Mouse (Mus musculus) midbrain, embryonic 16.5 days (tissue): Measurements from ENCODE around the gene Brd2. TPM values are rescaled to one million over a fixed set of nuclear protein-coding genes. Genes with fewer than 3 reads are reported as not detected.

Source experiments
- ATAC-seq: fragments of 200-750 bp; cut with Nextera tagmentation; 2 replicates; pipeline ENCODE4 v1.8.0; 2017; ENCODE audit warnings: moderate TSS enrichment
- H3K27ac ChIP-seq: fragments of 300-500 bp; sonication (generic); 2 replicates; pipeline ENCODE4 v1.5.1; 2014; ENCODE audit warnings: mild to moderate bottlenecking, low read length, mixed read lengths
- H3K27me3 ChIP-seq: fragments of 300-500 bp; sonication (generic); 2 replicates; pipeline ENCODE4 v1.6.1; 2014; ENCODE audit warnings: low read depth, low read length, mixed read lengths; ENCODE audit not compliant: control insufficient read depth, insufficient read depth
- H3K36me3 ChIP-seq: fragments of 300-500 bp; sonication (generic); 2 replicates; pipeline ENCODE4 v1.6.1; 2014; ENCODE audit warnings: mild to moderate bottlenecking, low read length, moderate library complexity, mixed read lengths; ENCODE audit not compliant: control insufficient read depth, insufficient read depth
- H3K4me1 ChIP-seq: fragments of 300-500 bp; sonication (generic); 2 replicates; pipeline ENCODE4 v1.6.1; 2014; ENCODE audit warnings: mild to moderate bottlenecking, low read length, mixed read lengths; ENCODE audit not compliant: control insufficient read depth, insufficient read depth
- H3K4me2 ChIP-seq: fragments of 300-500 bp; sonication (generic); 2 replicates; pipeline ENCODE4 v1.6.1; 2014; ENCODE audit warnings: mild to moderate bottlenecking, low read length, mixed read lengths
- H3K4me3 ChIP-seq: fragments of 300-500 bp; sonication (generic); 2 replicates; pipeline ENCODE4 v1.5.1; 2014; ENCODE audit warnings: low read depth, mild to moderate bottlenecking, low read length, moderate library complexity, mixed read lengths
- H3K9ac ChIP-seq: fragments of 300-500 bp; sonication (generic); 2 replicates; pipeline ENCODE4 v1.6.1; 2014; ENCODE audit warnings: low read depth, low read length, mixed read lengths
- H3K9me3 ChIP-seq: fragments of 300-500 bp; sonication (generic); replicated peaks from 2 replicates; pipeline ENCODE4 v1.6.1; 2014; ENCODE audit warnings: mild to moderate bottlenecking, low read length, mixed read lengths; ENCODE audit not compliant: control insufficient read depth, poor library complexity, severe bottlenecking
- WGBS: fragments of 180-500 bp; shearing (Covaris S2); extraction: QIAGEN DNeasy Blood & Tissue Kit; methylation state at CpG from one replicate; pipeline ENCODE4 v1.1.7; 2014; 5-methylcytosine and 5-hydroxymethylcytosine counted together
- polyA plus RNA-seq: library from polyadenylated mRNA; unstranded; fragments of >200 nt; fragmentation: Nextera tagmentation; extraction: Ambion mirVana; gene quantifications from 2 replicates; pipeline ENCODE4 v1.2.1, GENCODE M21; 2015

Gene Brd2
- polyA plus RNA-seq, 1 experiment from 2014 or later: 117 TPM

DNA sequence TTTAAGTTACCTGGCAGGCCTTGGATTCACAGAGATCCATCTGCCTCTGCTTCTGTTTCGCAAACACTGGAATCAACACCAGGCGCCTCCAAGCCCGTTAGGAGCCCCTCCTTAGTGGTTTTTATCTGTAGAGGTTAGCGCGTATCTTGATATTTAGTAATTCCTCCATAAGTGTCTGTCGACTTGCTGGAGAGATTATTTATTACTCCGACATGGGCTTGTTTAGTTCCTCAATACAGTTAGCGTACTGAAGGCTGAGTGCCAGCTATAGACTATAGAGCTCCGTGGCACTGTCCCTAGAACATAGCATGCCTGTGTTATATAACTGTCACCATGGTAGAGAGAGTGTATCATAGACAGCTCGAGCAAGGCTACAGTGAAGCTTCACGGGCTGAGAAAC is 34.3 kb downstream of the Brd2 start:
- ATAC-seq: no peak
- no peaks in the 10 kb centered on the region; the same call in 1 of the 2 replicates for H3K4me1 ChIP-seq
- WGBS: 86% methylated on average over 11 of the region's 11 CpGs

DNA sequence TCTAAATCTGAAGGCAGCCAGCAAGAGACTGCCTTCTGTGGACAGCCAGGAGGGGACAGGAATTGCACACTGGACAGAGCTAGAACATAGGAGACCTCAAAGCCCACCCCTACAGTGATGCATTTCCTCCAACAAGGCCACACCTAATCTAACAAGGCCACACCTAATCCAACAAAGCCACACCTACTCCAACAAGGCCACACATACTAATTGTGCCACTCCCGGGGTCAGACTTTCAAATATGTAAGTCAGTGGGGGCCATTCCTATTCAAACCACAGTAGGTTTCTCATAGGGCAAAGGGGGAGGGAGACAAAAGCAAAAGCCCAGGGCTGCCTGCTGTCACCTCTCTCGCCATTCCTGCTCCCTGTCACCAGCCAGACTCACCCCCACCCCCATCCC is 35.0 kb downstream of the Brd2 start:
- H3K27me3 ChIP-seq: no peaks in the 10 kb centered on the region
- no peak overlapping the region for H3K9ac ChIP-seq
- 31% methylated on average over 2 of the region's 2 CpGs for WGBS
- H3K4me1 ChIP-seq: no peaks in the 10 kb centered on the region; the same call in 1 of the 2 replicates
- H3K4me2 ChIP-seq: no peak overlapping the region
- H3K4me3 ChIP-seq: no peak overlapping the region
- no peak overlapping the region for H3K27ac ChIP-seq
- H3K36me3 ChIP-seq: no peaks in the 10 kb centered on the region
- ATAC-seq: no peak
- H3K9me3 ChIP-seq: no peaks in the 10 kb centered on the region

More for the DNA sequence above, 34.3 kb downstream of the Brd2 start:
- H3K4me3 ChIP-seq: no peak overlapping the region
- no peaks in the 10 kb centered on the region for H3K9me3 ChIP-seq
- no peak overlapping the region for H3K9ac ChIP-seq
- H3K36me3 ChIP-seq: no peaks in the 10 kb centered on the region
- no peaks in the 10 kb centered on the region for H3K27me3 ChIP-seq
- no peak overlapping the region for H3K27ac ChIP-seq
- H3K4me2 ChIP-seq: no peak overlapping the region

DNA sequence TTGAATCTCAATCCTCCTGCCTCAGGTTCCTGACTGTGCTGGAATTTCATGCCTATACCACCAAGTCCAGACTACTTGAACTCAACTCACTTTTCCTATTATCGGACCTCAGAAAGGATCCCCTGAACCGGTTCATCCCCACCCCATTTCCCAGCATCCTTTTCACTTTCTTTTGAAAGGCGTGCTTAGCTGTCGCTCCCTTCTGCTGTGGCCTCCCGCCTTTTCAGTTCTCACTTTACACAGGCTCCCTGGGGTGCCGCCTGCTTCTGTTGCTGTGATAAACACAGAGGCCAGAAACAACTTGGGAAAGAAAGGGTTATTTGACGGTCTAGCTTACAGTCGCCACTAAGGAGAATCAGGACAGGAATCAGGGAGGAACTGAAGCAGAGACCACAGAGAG is 39.3 kb downstream of the Brd2 start:
- no peak for ATAC-seq
- Histone ChIP-seq H3K4me3 (no peak overlapping the region), H3K4me1 (no peaks in the 10 kb centered on the region; the same call in 1 of the 2 replicates), H3K27ac (no peak overlapping the region), H3K9me3 (no peaks in the 10 kb centered on the region), H3K27me3 (no peaks in the 10 kb centered on the region), H3K4me2 (peak overlapping the region; percentile 6; the same call in 1 of the 2 replicates), H3K36me3 (no peaks in the 10 kb centered on the region), H3K9ac (0 out of 2 replicates have a peak overlapping the region, but pooled peaks have one; percentile 10)
- 2% methylated on average over 8 of the region's 8 CpGs for WGBS

DNA sequence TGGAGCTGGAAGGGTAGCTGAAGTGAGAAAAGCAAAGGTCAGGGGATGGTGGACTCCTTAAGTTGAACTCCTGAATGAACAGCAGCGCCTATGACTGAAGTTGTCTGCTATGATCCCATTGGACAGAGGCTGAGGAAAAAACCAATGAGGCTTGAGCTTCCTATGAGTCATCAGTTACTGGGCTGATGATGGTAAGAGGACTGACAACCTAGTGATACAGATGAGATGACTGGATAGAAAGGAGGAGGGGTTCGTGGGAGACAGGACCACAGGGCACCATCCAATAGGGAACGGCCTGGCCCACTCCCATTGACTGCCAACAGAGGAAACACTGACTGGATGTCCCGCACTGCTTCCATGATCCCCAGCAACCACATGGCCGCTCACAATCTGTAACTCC is 42.8 kb downstream of the Brd2 start:
- no peaks in the 10 kb centered on the region for H3K36me3 ChIP-seq
- ATAC-seq: peak; percentile 90
- H3K27ac ChIP-seq: no peak overlapping the region
- H3K4me1 ChIP-seq: peaks cover 6% of the 10 kb centered on the region
- no peaks in the 10 kb centered on the region for H3K9me3 ChIP-seq
- H3K4me3 ChIP-seq: no peak overlapping the region
- WGBS: 5% methylated on average over 5 of the region's 5 CpGs
- H3K4me2 ChIP-seq: 0 out of 2 replicates have a peak overlapping the region, but pooled peaks have one; percentile 7
- 0 out of 2 replicates have a peak overlapping the region, but pooled peaks have one; percentile 23 for H3K9ac ChIP-seq
- H3K27me3 ChIP-seq: peaks cover 3% of the 10 kb centered on the region

DNA sequence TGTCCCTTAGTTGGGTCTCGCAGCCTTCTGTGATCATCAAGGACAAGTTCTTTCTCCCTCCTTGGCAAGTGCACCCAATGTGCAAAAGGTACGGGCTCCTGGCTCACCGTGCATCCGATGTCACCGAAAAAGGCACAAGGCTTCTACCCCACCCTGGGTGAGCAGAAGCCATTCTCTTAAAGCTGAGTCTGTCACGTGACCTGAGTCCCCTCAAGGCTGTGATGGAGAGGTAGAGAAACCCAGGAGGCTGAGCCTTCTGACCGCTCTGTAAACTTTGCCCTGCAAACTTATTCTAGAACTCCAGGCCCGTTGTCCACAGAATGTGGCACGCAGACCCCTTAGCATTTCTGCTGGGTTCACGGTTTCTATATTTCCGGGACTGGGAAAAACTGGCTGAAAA is 43.4 kb downstream of the Brd2 start:
- H3K27me3 ChIP-seq: peaks cover 3% of the 10 kb centered on the region
- H3K27ac ChIP-seq: no peak overlapping the region
- H3K36me3 ChIP-seq: no peaks in the 10 kb centered on the region
- H3K9me3 ChIP-seq: no peaks in the 10 kb centered on the region
- no peak overlapping the region for H3K9ac ChIP-seq
- no peak for ATAC-seq
- peaks cover 6% of the 10 kb centered on the region for H3K4me1 ChIP-seq
- H3K4me2 ChIP-seq: no peak overlapping the region
- no peak overlapping the region for H3K4me3 ChIP-seq
- 90% methylated on average over 11 of the region's 11 CpGs for WGBS

DNA sequence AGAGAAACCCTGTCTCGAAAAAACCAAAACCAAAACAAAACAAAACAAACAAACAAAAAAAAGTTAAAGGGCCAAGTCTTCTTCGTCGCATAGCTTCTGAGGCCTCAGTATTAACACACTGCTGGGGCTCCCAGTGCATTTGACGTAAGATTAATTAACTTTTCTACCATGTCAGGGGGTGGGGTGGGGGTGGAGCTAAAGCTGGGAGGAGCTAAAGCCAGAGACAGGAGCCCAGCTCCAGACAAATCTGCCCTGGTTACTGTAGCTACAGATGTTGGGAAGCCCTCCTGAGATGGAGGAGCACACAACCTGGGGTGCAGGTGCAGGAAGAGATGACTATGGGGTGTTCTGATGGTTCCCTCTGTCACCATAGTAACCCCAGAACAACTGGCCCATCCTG is 44.3 kb downstream of the Brd2 start:
- no peak overlapping the region for H3K27ac ChIP-seq
- no peaks in the 10 kb centered on the region for H3K36me3 ChIP-seq
- peaks cover 3% of the 10 kb centered on the region for H3K27me3 ChIP-seq
- no peaks in the 10 kb centered on the region for H3K9me3 ChIP-seq
- no peak; the same call in 1 of the 2 replicates for ATAC-seq
- no peak overlapping the region for H3K4me3 ChIP-seq
- peaks cover 6% of the 10 kb centered on the region for H3K4me1 ChIP-seq
- 54% methylated on average over 4 of the region's 4 CpGs for WGBS
- no peak overlapping the region for H3K9ac ChIP-seq
- no peak overlapping the region for H3K4me2 ChIP-seq

DNA sequence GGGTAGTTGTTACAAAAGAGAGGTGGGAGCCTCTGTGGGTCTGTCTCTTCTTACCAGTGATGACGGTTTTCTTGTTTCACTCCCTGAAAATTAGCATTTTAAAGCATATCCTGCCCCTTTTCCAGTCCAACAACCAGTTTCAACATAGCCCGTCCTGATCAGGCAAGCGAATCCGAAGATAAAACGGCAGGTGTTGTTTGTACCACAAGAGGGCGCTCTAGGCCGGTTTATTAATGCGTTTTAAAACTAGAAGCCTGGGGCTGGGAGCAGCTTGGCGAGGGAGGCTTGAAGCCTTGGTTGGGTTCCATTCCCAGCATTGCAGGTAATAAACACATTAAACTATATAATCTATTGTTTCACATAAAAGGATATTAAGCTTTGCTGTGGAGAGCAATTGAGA is 44.9 kb downstream of the Brd2 start:
- Histone ChIP-seq H3K4me1 (peaks cover 6% of the 10 kb centered on the region; the same call in 1 of the 2 replicates), H3K27me3 (peaks cover 3% of the 10 kb centered on the region), H3K4me3 (no peak overlapping the region), H3K9me3 (no peaks in the 10 kb centered on the region), H3K27ac (no peak overlapping the region), H3K4me2 (no peak overlapping the region), H3K9ac (no peak overlapping the region), H3K36me3 (no peaks in the 10 kb centered on the region)
- no peak for ATAC-seq
- WGBS: 2% methylated on average over 9 of the region's 9 CpGs

DNA sequence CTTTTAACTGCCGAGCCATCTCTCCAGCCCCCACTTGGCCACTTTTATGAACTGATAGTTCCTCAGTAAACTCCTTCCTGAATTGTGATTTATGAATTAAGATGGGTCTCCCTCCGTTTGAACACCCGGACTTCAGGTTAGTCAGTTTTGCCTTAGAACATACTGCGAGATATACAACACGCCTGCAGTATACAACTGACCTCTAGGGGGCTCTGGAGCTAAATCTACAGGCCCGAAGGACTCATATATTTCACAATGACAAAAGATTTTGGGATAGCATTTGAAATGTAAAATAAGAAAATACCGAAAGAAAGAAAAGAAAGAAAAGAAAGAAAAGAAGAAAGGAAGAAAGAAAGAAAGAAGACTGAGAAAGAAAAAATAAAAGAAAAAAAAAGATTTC is 47.2 kb downstream of the Brd2 start:
- no peaks in the 10 kb centered on the region for H3K9me3 ChIP-seq
- no peak overlapping the region for H3K4me2 ChIP-seq
- H3K4me1 ChIP-seq: peaks cover 6% of the 10 kb centered on the region; the same call in 1 of the 2 replicates
- H3K9ac ChIP-seq: no peak overlapping the region
- WGBS: 39% methylated on average over 7 of the region's 7 CpGs
- no peaks in the 10 kb centered on the region for H3K36me3 ChIP-seq
- H3K4me3 ChIP-seq: no peak overlapping the region
- no peak overlapping the region for H3K27ac ChIP-seq
- H3K27me3 ChIP-seq: peaks cover 3% of the 10 kb centered on the region
- ATAC-seq: no peak

DNA sequence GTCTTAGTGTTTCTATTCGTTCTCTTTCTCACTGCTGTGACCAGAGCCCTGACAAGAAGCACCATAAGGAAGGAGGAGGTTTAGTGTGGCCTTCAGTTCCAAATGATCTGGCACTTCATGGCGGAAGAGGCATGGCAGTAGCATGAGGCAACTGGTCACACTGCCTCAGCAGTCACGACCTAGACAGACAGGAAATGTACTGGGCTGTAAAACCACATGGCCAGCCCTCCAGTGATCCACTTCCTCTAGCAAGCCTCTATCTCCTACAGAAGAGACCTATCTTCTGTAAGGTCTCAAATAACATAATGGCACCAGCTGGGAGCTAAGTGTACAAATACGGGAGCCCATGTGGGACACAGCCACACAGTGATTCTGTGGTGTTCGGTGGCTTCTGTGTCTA is 50.3 kb downstream of the Brd2 start:
- H3K27ac ChIP-seq: no peak overlapping the region
- H3K9ac ChIP-seq: no peak overlapping the region
- H3K36me3 ChIP-seq: no peaks in the 10 kb centered on the region
- no peaks in the 10 kb centered on the region for H3K9me3 ChIP-seq
- H3K4me2 ChIP-seq: no peak overlapping the region
- H3K4me1 ChIP-seq: peaks cover 6% of the 10 kb centered on the region; the same call in 1 of the 2 replicates
- WGBS: 84% methylated on average over 5 of the region's 5 CpGs
- H3K27me3 ChIP-seq: no peaks in the 10 kb centered on the region; the same call in none of the 2 replicates
- no peak for ATAC-seq
- no peak overlapping the region for H3K4me3 ChIP-seq
